Mouse (Mus musculus) heart, embryonic 12.5 days (tissue): ENCODE results near the gene Suox. TPM values are rescaled to one million over a fixed set of nuclear protein-coding genes. Genes with fewer than 3 reads are reported as not detected.

Experiments
- ATAC-seq: fragments of 200-750 bp; cut with Nextera tagmentation; 2 replicates; pipeline ENCODE4 v1.8.0; 2017; ENCODE audit warnings: moderate TSS enrichment, moderate library complexity; ENCODE audit not compliant: insufficient number of reproducible peaks, low FRiP score
- H3K27ac ChIP-seq: fragments of 300-500 bp; sonication (generic); 2 replicates; pipeline ENCODE4 v1.5.1; 2016; ENCODE audit warnings: mild to moderate bottlenecking, moderate library complexity; ENCODE audit not compliant: poor library complexity, severe bottlenecking
- H3K27me3 ChIP-seq: fragments of 300-500 bp; sonication (generic); replicated peaks from 2 replicates; pipeline ENCODE4 v1.6.1; 2016; ENCODE audit warnings: mild to moderate bottlenecking, moderate library complexity
- H3K36me3 ChIP-seq: fragments of 300-500 bp; sonication (generic); 2 replicates; pipeline ENCODE4 v1.6.1; 2016; ENCODE audit warnings: mild to moderate bottlenecking, moderate library complexity
- H3K4me1 ChIP-seq: fragments of 300-500 bp; sonication (generic); replicated peaks from 2 replicates; pipeline ENCODE4 v1.6.1; 2016; ENCODE audit warnings: mild to moderate bottlenecking
- H3K4me2 ChIP-seq: fragments of 300-500 bp; sonication (generic); 2 replicates; pipeline ENCODE4 v1.6.1; 2016; ENCODE audit warnings: mild to moderate bottlenecking, moderate library complexity
- H3K4me3 ChIP-seq: fragments of 300-500 bp; sonication (generic); 2 replicates; pipeline ENCODE4 v1.5.1; 2016; ENCODE audit warnings: mild to moderate bottlenecking
- H3K9ac ChIP-seq: fragments of 300-500 bp; sonication (generic); 2 replicates; pipeline ENCODE4 v1.6.1; 2016; ENCODE audit warnings: mild to moderate bottlenecking, moderate library complexity
- H3K9me3 ChIP-seq: fragments of 300-500 bp; sonication (generic); replicated peaks from 2 replicates; pipeline ENCODE4 v1.6.1; 2016; ENCODE audit warnings: mild to moderate bottlenecking, moderate library complexity
- WGBS: fragments of 180-500 bp; shearing (Covaris S2); methylation state at CpG from one replicate; pipeline ENCODE4 v1.1.7; 2016; 5-methylcytosine and 5-hydroxymethylcytosine counted together
- polyA plus RNA-seq: library from polyadenylated mRNA; unstranded; fragments of >200 nt; fragmentation: Nextera tagmentation; extraction: Ambion mirVana; gene quantifications from 2 replicates; pipeline ENCODE4 v1.2.1, GENCODE M21; 2016

Gene Suox
- polyA plus RNA-seq, 1 experiment from 2014 or later = 12.8 TPM

DNA sequence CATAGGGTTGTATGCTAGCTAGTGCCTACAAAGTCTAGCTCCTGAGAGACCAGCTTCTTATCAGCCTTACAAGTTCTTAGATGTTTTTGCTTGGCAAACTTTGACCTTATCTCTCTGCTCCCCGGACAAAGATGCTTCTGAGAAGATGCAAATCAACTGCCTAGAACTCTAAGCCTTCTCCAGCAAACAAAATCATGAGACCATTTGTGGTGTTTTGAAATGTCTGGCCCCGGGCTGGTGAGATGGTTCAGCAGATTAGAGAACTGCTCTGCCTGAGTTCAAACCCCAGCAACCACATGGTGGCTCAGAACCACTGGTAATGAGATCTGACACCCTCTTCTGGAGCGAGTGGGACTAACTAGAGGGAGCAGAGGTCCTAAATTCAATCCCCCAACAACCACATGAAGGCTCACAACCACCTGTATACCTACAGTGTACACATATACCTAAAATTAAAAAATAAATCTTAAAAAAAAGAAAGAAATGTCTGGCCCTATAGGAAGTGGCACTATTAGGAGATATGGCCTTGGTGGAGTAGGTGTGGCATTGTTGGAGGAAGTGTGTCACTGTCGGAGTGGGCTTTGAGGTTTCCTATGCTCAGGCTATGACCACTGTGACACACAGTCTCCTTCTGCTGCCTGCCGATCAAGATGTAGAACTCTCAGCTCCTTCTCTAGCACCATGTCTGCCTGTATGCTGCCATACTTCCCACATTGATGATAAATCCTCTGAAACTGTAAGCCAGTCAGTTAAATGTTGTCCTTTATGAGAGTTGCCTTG is 10.2 kb downstream of the Suox start:
- H3K9me3 ChIP-seq = no peaks in the 10 kb centered on the region
- H3K9ac ChIP-seq = no peak overlapping the region
- H3K4me1 ChIP-seq = peaks cover 3% of the 10 kb centered on the region; the same call in 1 of the 2 replicates
- H3K4me2 ChIP-seq = no peak overlapping the region
- H3K36me3 ChIP-seq = no peaks in the 10 kb centered on the region
- H3K27me3 ChIP-seq = no peaks in the 10 kb centered on the region; the same call in 1 of the 2 replicates
- ATAC-seq = no peak
- no peak overlapping the region for H3K27ac ChIP-seq
- 40% methylated on average over 5 of the region's 5 CpGs for WGBS
- no peak overlapping the region for H3K4me3 ChIP-seq

- H3K27me3 ChIP-seq = no peaks in the 10 kb centered on the region; the same call in 1 of the 2 replicates
- H3K9ac ChIP-seq = no peak overlapping the region
- no peaks in the 10 kb centered on the region for H3K9me3 ChIP-seq
- H3K36me3 ChIP-seq = no peaks in the 10 kb centered on the region
- no peak overlapping the region for H3K27ac ChIP-seq
- no peak overlapping the region for H3K4me2 ChIP-seq
- H3K4me3 ChIP-seq = no peak overlapping the region
- no peaks in the 10 kb centered on the region for H3K4me1 ChIP-seq
- ATAC-seq = no peak
Measured at GRCm38 (mm10) chr10:128662465-128662864, 11.4 kb downstream of the Suox start.

DNA sequence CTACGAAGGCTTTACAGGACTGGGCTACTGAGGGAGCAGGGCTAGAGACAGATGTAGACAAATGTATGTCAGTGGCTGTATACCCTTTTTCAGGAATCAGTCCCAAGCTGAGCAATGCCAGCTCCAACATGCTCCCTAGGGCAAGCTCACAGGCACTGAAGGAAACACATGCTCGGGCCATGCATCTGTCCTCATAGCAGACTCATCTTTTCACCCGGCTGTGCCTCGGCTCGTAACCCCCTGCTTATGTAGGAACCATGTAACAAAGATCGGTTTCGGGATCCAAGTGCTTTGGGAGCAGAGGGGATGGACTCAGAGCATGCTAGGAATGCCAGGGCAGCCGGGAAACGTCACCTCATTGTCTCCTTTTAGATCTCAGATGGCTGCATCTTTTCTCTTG is 14.4 kb downstream of the Suox start:
- 43% methylated on average over 9 of the region's 9 CpGs for WGBS
- Histone ChIP-seq H3K4me1 (peaks cover 4% of the 10 kb centered on the region), H3K27ac (no peak overlapping the region), H3K4me3 (no peak overlapping the region), H3K4me2 (no peak overlapping the region), H3K9ac (no peak overlapping the region), H3K9me3 (no peaks in the 10 kb centered on the region), H3K36me3 (no peaks in the 10 kb centered on the region), H3K27me3 (no peaks in the 10 kb centered on the region; the same call in 1 of the 2 replicates)
- no peak for ATAC-seq

GRCm38 (mm10) chr10:128657844-128658243 is 16.0 kb downstream of the Suox start:
- H3K36me3 ChIP-seq = no peaks in the 10 kb centered on the region
- 57% methylated on average over 9 of the region's 9 CpGs for WGBS
- H3K27ac ChIP-seq = no peak overlapping the region
- no peaks in the 10 kb centered on the region; the same call in 1 of the 2 replicates for H3K27me3 ChIP-seq
- no peak for ATAC-seq
- peaks cover 4% of the 10 kb centered on the region for H3K4me1 ChIP-seq
- H3K9me3 ChIP-seq = no peaks in the 10 kb centered on the region
- no peak overlapping the region for H3K9ac ChIP-seq
- no peak overlapping the region for H3K4me3 ChIP-seq
- no peak overlapping the region for H3K4me2 ChIP-seq

DNA sequence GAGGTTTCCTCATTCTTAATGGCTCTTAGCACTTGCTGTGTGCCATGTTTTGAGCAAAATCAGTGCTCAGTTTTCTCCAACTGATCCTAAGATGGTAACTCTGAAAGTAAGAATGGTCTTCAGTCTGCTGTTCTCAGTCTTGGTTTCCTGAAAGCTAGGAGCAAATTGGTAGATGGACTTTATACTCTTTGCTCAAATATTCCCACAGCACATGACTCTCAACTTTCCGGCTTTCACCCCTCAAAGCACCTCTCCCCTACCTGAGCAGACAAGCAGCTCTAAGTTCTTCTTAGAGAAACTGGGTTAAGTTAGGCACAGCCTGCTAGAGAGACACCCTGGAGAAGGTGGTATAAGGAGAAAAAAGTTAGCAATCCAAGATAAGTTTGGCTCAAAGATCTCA is 17.1 kb downstream of the Suox start:
- Histone ChIP-seq H3K36me3 (no peaks in the 10 kb centered on the region), H3K9me3 (no peaks in the 10 kb centered on the region), H3K27me3 (no peaks in the 10 kb centered on the region), H3K4me3 (no peak overlapping the region), H3K9ac (no peak overlapping the region), H3K4me1 (peaks cover 4% of the 10 kb centered on the region), H3K27ac (no peak overlapping the region), H3K4me2 (no peak overlapping the region)
- no peak for ATAC-seq
- 97% methylated on average over 1 of the region's 1 CpGs for WGBS

GRCm38 (mm10) chr10:128655254-128655653 is 18.6 kb downstream of the Suox start:
- Histone ChIP-seq H3K9me3 (no peaks in the 10 kb centered on the region), H3K36me3 (no peaks in the 10 kb centered on the region), H3K4me1 (peaks cover 4% of the 10 kb centered on the region), H3K4me3 (no peak overlapping the region), H3K4me2 (no peak overlapping the region), H3K9ac (no peak overlapping the region), H3K27ac (no peak overlapping the region), H3K27me3 (no peaks in the 10 kb centered on the region)
- WGBS = 30% methylated on average over 3 of the region's 3 CpGs
- no peak for ATAC-seq

- Histone ChIP-seq H3K36me3 (no peaks in the 10 kb centered on the region), H3K4me2 (no peak overlapping the region), H3K4me1 (peaks cover 4% of the 10 kb centered on the region), H3K27ac (no peak overlapping the region), H3K9me3 (no peaks in the 10 kb centered on the region), H3K27me3 (no peaks in the 10 kb centered on the region), H3K4me3 (no peak overlapping the region), H3K9ac (no peak overlapping the region)
- ATAC-seq = no peak
- WGBS = 71% methylated on average over 4 of the region's 4 CpGs
Measured at GRCm38 (mm10) chr10:128653866-128654265, 20.0 kb downstream of the Suox start.

DNA sequence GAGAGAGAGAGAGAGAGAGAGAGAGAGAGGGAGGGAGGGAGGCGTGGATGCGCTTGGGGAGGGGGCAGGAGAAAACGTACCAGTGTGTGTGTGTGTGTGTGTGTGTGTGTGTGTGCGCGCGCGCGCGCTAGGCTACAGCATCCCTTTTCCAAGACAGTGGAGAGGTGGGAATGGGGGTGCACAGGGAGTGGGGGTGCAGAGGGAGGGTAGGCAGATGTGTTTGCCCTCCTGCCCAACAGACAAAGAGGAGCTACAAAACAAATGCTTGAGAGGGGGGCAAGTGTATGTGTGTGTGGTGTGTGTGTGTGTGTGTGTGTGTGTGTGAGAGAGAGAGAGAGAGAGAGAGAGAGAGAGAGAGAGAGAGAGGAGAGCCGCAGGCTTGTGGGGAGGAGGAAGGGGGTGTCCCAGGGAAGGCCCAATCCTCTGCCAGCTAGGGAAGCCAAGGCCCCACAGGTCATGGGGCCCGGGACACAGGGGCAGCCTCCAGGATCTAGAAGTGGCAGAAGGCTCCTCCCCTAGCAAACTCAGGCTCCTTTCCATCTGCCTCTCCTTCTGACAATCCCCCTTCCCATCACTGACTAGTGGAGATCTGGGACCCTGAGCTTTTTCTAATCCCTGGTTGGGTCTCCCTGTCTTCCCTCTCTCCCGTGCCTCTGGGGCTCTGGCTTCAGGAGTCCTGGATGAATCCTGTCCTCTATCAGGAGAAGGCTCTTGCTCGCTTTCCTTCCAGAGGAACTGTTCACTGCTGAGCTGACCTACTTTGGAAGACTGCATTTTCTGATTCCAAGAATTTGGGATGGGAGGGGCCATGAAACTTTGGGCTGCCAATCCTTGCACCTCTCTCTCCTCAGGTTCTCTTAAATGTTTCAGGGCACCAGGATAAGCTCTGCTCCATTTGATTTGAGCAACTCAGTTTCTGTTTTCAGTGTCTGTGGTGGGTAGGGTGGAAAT is 27.5 kb downstream of the Suox start:
- ATAC-seq = peak; percentile 57
- Histone ChIP-seq H3K4me3 (peak overlapping the region; percentile 54), H3K4me2 (peak overlapping the region; percentile 86), H3K4me1 (peaks cover 32% of the 10 kb centered on the region), H3K36me3 (no peaks in the 10 kb centered on the region), H3K9me3 (no peaks in the 10 kb centered on the region), H3K27ac (no peak overlapping the region), H3K9ac (peak overlapping the region; percentile 82), H3K27me3 (peaks cover 12% of the 10 kb centered on the region; the same call in 1 of the 2 replicates)
- 8% methylated on average over 12 of the region's 13 CpGs for WGBS

- Histone ChIP-seq H3K4me3 (peak within 1 kb of the TSS; percentile 54), H3K27ac (no peak within 1 kb of the TSS), H3K9ac (peak within 1 kb of the TSS; percentile 82), H3K36me3 (0 out of 2 replicates have a peak, but pooled peaks cover 3% of the 10 kb centered on the region), H3K27me3 (peaks cover 12% of the 10 kb centered on the region; the same call in 1 of the 2 replicates), H3K4me2 (peak within 1 kb of the TSS; percentile 86), H3K9me3 (no peaks in the 10 kb centered on the region), H3K4me1 (peaks cover 33% of the 10 kb centered on the region)
- WGBS = 3% methylated on average over 35 of the region's 36 CpGs
- ATAC-seq = peak; percentile 76
Measured at GRCm38 (mm10) chr10:128645111-128646011, 28.5 kb downstream of the Suox start, which contains the start of gene Ikzf4. Gene Ikzf4 (minus strand): TSS chr10:128645991.

DNA sequence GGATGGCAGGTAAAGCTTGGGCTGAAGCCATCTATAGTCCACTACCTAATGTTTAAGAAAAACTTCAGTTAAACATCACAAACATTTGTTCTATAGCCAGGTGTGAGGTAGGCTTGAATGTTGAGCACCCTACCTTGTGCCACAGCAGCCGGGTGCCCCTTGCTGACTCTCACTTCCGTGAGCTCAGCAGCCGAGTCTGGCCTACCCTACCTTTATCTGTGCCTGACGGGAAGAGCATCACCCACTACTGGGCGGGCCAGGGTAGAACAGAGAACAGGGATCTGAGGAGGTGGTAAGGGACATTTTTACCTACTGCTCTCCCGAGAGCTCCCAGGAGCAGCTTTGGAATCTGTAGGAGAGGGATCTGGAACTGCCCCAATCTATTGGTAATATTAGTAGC is 31.1 kb downstream of the Suox start:
- ATAC-seq = no peak
- Histone ChIP-seq H3K4me3 (no peak overlapping the region), H3K9ac (no peak overlapping the region), H3K4me2 (no peak overlapping the region), H3K27ac (no peak overlapping the region), H3K4me1 (peaks cover 38% of the 10 kb centered on the region), H3K9me3 (no peaks in the 10 kb centered on the region), H3K27me3 (peaks cover 12% of the 10 kb centered on the region; the same call in 1 of the 2 replicates), H3K36me3 (0 out of 2 replicates have a peak, but pooled peaks cover 3% of the 10 kb centered on the region)
- 73% methylated on average over 6 of the region's 6 CpGs for WGBS
